Comparison of ENCODE assay signal across 12 mouse cellular contexts in the genomic region with DNA sequence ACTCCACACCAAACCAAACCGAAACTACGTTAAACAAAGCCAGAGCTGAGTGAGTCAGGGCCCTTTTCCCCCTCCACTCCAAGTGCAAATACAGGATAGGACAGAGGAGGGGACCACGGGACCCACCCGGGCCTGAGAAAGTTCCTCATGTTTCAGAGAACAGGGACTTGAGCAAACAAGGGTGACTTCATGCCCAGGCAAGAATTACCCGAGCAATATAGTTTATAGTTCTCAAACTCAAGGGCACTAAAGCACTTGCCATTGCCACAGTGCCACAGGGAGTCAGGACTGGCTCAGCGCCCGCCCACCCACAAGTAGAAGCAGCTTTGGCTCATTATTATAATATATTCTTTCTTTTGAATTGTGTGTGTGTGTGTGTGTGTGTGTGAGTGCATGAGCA. TPM values are rescaled to one million over a fixed set of nuclear protein-coding genes. Genes with fewer than 3 reads are reported as not detected.
DNase-seq lines count a peak whose midpoint lies in the region; TF ChIP-seq lines count a peak whose summit lies in the region.
"Had no signal": no experiment of that assay in that cellular context is flagged by ENCODE, and none has a peak within 500 bp of the region (broad histone marks: within the 10 kb centered on the region; RNA-seq: fewer than 3 reads in every experiment).

No protein-coding gene starts in this region.

- TF ChIP-seq CTCF in CH12.LX (conservative IDR thresholded peaks at IDR 0.05 in 1 of 2, IDR thresholded peaks at IDR 0.05 in 1 of 2; ENCODE audit: low read depth in 2 of 2, low read length in 2 of 2) = no peak

- H3K36me3 ChIP-seq in CH12.LX (replicated peaks in 1 of 2; ENCODE audit: control insufficient read depth in 1 of 2, insufficient read depth in 1 of 2, low read length in 1 of 2) = no peaks in the 10 kb centered on the region
- H3K36me3 ChIP-seq: embryonic facial prominence, embryonic 15.5 days; heart, embryonic 13.5 days; midbrain, embryonic 15.5 days; neural tube, embryonic 12.5 days had no signal

- DNase-seq in CH12.LX (ENCODE audit: extremely low read depth) = no peak
- DNase-seq in adrenal gland, postnatal 10 days = peak; percentile 63
- peak; percentile 65 to 80 for DNase-seq in lung, adult 18-20 months
- DNase-seq in lung, postnatal 4 days = peak; percentile 47 to 67
- DNase-seq in kidney, adult 8-10 months = no peak
- DNase-seq in heart, adult 8-10 months (ENCODE audit: low spot score) = no peak
- no peak for DNase-seq in thymus, postnatal 36 days
- DNase-seq: gastrocnemius, postnatal 14 days had no signal

- H3K9me3 ChIP-seq in CH12.LX (replicated peaks; ENCODE audit: low read length) = no peaks in the 10 kb centered on the region
- H3K9me3 ChIP-seq: embryonic facial prominence, embryonic 15.5 days; heart, embryonic 13.5 days; midbrain, embryonic 15.5 days; neural tube, embryonic 12.5 days had no signal

- no peak overlapping the region for H3K9ac ChIP-seq in CH12.LX (ENCODE audit: insufficient read depth, low read depth)
- H3K9ac ChIP-seq: embryonic facial prominence, embryonic 15.5 days; heart, embryonic 13.5 days; midbrain, embryonic 15.5 days; neural tube, embryonic 12.5 days had no signal

- no peak overlapping the region for H3K4me3 ChIP-seq in CH12.LX (replicated peaks in 1 of 3; ENCODE audit: low read depth in 2 of 3, low read length in 2 of 3, poor library complexity in 1 of 3)
- H3K4me3 ChIP-seq: embryonic facial prominence, embryonic 15.5 days; heart, embryonic 13.5 days; midbrain, embryonic 15.5 days; neural tube, embryonic 12.5 days had no signal

- H3K4me2 ChIP-seq in CH12.LX (ENCODE audit: insufficient read depth, low read depth, poor library complexity, severe bottlenecking) = peak overlapping the region; percentile 18; the same call in 1 of the 2 replicates
- H3K4me2 ChIP-seq: embryonic facial prominence, embryonic 15.5 days; heart, embryonic 13.5 days; midbrain, embryonic 15.5 days; neural tube, embryonic 12.5 days had no signal

- no peak for TF ChIP-seq EP300 in CH12.LX (IDR thresholded peaks at IDR 0.05; ENCODE audit: low read length)

- dilution Hi-C loops in CH12.LX (cut with MboI; ENCODE audit: extremely low pct_ligation_motif_present, extremely low pct_unique_long_range_greater_than_20kb, low sequenced_read_pairs) = no loop called here

- no peaks in the 10 kb centered on the region for H3K27me3 ChIP-seq in CH12.LX (replicated peaks)
- H3K27me3 ChIP-seq: embryonic facial prominence, embryonic 15.5 days; heart, embryonic 13.5 days; midbrain, embryonic 15.5 days; neural tube, embryonic 12.5 days had no signal

- no peak overlapping the region for H3K27ac ChIP-seq in CH12.LX (ENCODE audit: insufficient read depth, low read depth)
- H3K27ac ChIP-seq: heart, embryonic 13.5 days; midbrain, embryonic 15.5 days; neural tube, embryonic 12.5 days had no signal

- no peaks in the 10 kb centered on the region for H3K79me2 ChIP-seq in CH12.LX (replicated peaks; ENCODE audit: control insufficient read depth, extremely low read depth, insufficient read depth, poor library complexity, severe bottlenecking)

- no peak for TF ChIP-seq POLR2A in CH12.LX (IDR thresholded peaks at IDR 0.05; ENCODE audit: low read depth, low read length)

- no peak for TF ChIP-seq RAD21 in CH12.LX (IDR thresholded peaks at IDR 0.05; ENCODE audit: low read depth, low read length)

- no peaks in the 10 kb centered on the region for H3K4me1 ChIP-seq in CH12.LX (ENCODE audit: control insufficient read depth in 1 of 2, insufficient read depth in 2 of 2)
- H3K4me1 ChIP-seq: embryonic facial prominence, embryonic 15.5 days; heart, embryonic 13.5 days; midbrain, embryonic 15.5 days; neural tube, embryonic 12.5 days had no signal

- in situ Hi-C loops in CH12.LX (cut with MboI; ENCODE audit: low pct_ligation_motif_present, low pct_unique_long_range_greater_than_20kb, low sequenced_read_pairs) = loop anchor here (25.0 kb wide), 1 partner anchor 116 kb away; no protein-coding TSS in a partner anchor

TF ChIP-seq in CH12.LX, 34 proteins besides CTCF, POLR2A, EP300 and RAD21:
- TF ChIP-seq MAFK (IDR thresholded peaks at IDR 0.05; ENCODE audit: insufficient replicate concordance, low read length) (no peak), MEF2A (IDR thresholded peaks at IDR 0.05; ENCODE audit: borderline replicate concordance, low read depth, low read length) (no peak), NELFE (IDR thresholded peaks at IDR 0.05; ENCODE audit: low read depth, low read length) (no peak), MAZ (IDR thresholded peaks at IDR 0.05; ENCODE audit: low read depth, low read length) (no peak), HCFC1 (IDR thresholded peaks at IDR 0.05; ENCODE audit: low read depth, low read length) (no peak), ZC3H11A (IDR thresholded peaks at IDR 0.05; ENCODE audit: low read depth, low read length) (no peak), NRF1 (IDR thresholded peaks at IDR 0.05; ENCODE audit: low read depth, low read length) (no peak), E2F4 (IDR thresholded peaks at IDR 0.05; ENCODE audit: insufficient replicate concordance, low read depth, low read length) (no peak), IRF4 (IDR thresholded peaks at IDR 0.05; ENCODE audit: low read depth, low read length) (no peak), SIN3A (IDR thresholded peaks at IDR 0.05; ENCODE audit: low read length) (no peak), ETS1 (conservative IDR thresholded peaks at IDR 0.05; ENCODE audit: low read depth, low read length) (no peak), ZKSCAN1 (IDR thresholded peaks at IDR 0.05; ENCODE audit: borderline replicate concordance, low read depth, low read length) (no peak), JUND (conservative IDR thresholded peaks at IDR 0.05; ENCODE audit: low read depth, low read length) (no peak), CHD1 (IDR thresholded peaks at IDR 0.05; ENCODE audit: low read depth, low read length) (no peak), ELF1 (IDR thresholded peaks at IDR 0.05; ENCODE audit: low read depth, low read length) (no peak), USF2 (conservative IDR thresholded peaks at IDR 0.05; ENCODE audit: low read depth, low read length) (no peak), TBP (conservative IDR thresholded peaks at IDR 0.05; ENCODE audit: low read depth, low read length) (no peak)

RNA-seq across cellular contexts. Expression of a gene that starts 18.4 kb away (rescaled TPM):
- total RNA-seq in CH12.LX (2012; rRNA removed) = 21.2 and 26.0 TPM in 2 replicates
- total RNA-seq in CH12.LX (2014; rRNA removed) = 12.9 and 14.5 TPM in 2 replicates
- polyA plus RNA-seq in CH12.LX (2012; ENCODE audit: insufficient read length, low read depth) = 20.6 and 25.0 TPM in 2 replicates
- 10 to 100 TPM; 28.8 to 37.0 TPM for total RNA-seq in adrenal gland, postnatal 10 days (2021)
- total RNA-seq in heart, adult 8-10 months (2022) = 10 to 100 TPM; 24.6 to 30.5 (median 25.6) TPM

RNA-seq across cellular contexts. Expression of a gene that starts 54.1 kb away (rescaled TPM):
- total RNA-seq in CH12.LX (2012; rRNA removed) = 12.5 and 14.4 TPM in 2 replicates
- 12.0 and 13.5 TPM in 2 replicates for total RNA-seq in CH12.LX (2014; rRNA removed)
- polyA plus RNA-seq in CH12.LX (2012; ENCODE audit: insufficient read length, low read depth) = 17.6 and 22.4 TPM in 2 replicates
- total RNA-seq in adrenal gland, postnatal 10 days (2021) = 10 to 100 TPM; 55.5 to 76.9 TPM
- total RNA-seq in heart, adult 8-10 months (2022) = 10 to 100 TPM in 3 of 4 experiments, 1 to 10 TPM in 1; 8.9 to 12.8 (median 11.6) TPM

Comparison
In these comparisons a context has a peak if more than half of its experiments do, and no peak if none do; other contexts are left out.
1. DNase-seq: peak in adrenal gland, postnatal 10 days (single experiment), lung, adult 18-20 months (2 of 2) and lung, postnatal 4 days (2 of 2); none in CH12.LX (single experiment), kidney, adult 8-10 months (0 of 2), heart, adult 8-10 months (single experiment) and thymus, postnatal 36 days (0 of 2).